10 mouse cellular contexts compared by ENCODE assay signal in the genomic region with DNA sequence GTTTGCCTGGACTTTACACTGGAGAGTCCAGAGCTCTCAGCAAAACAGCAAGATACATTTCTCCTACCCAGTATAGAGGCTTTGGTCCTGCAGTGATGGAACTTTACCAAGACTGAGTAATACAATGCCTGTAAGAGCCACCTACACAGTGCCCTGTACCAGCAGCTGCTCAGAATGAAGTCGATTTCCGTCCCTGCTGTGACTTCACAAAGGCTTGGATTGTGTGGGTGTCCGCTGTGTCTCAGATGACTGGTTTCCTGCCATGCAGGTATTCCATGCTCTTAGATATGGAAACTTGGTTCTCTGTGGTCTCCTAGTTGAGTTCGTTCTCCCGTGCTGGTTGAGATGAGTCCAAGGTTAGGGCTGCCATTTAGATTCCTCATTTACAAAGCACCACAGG.
DNase-seq lines count a peak whose midpoint lies in the region; ATAC-seq lines count a peak whose summit lies in the region.
"Had no signal": no experiment of that assay in that cellular context is flagged by ENCODE, and none has a peak within 500 bp of the region (broad histone marks: within the 10 kb centered on the region; RNA-seq: fewer than 3 reads in every experiment).

No protein-coding gene starts in this region.

- DNase-seq in layer of hippocampus, adult 8-10 months (ENCODE audit: low spot score in 2 of 2): peak; percentile 45 to 48
- DNase-seq in layer of hippocampus, postnatal 25 days (ENCODE audit: extremely low spot score in 1 of 2, low spot score in 1 of 2): no peak
- DNase-seq in cerebellum, postnatal 36 days: peak; percentile 60 to 71
- DNase-seq in retina, postnatal 1 day: no peak
- DNase-seq in adrenal gland, adult (ENCODE audit: inconsistent age in 2 of 2, low spot score in 1 of 2): no peak
- DNase-seq: gastrocnemius, postnatal 36 days; kidney, postnatal 36 days; thymus, postnatal 4 days had no signal

- peak; percentile 84 for ATAC-seq in CD4-positive, CD25-positive, alpha-beta regulatory T cell, adult 4 months
- peak; percentile 82 for ATAC-seq in activated CD4-positive, CD25-positive, alpha-beta regulatory T cell, adult 4 months

Comparison
In these comparisons a context has a peak if more than half of its experiments do, and no peak if none do; other contexts are left out.
1. DNase-seq: peak in layer of hippocampus, adult 8-10 months (2 of 2) and cerebellum, postnatal 36 days (2 of 2); none in layer of hippocampus, postnatal 25 days (0 of 2), retina, postnatal 1 day (single experiment) and adrenal gland, adult (0 of 2).